Mouse (Mus musculus): ENCODE results near the gene Clybl. TPM values are rescaled to one million over a fixed set of nuclear protein-coding genes. Genes with fewer than 3 reads are reported as not detected.

Clybl gene
- total and polyA plus RNA-seq, 3 experiments: 13.4 to 36.6 TPM; not detected in 1

GRCm38 (mm10) chr14:122230621-122231025, 49.1 kb downstream of the Clybl start:
- H3K4me1 ChIP-seq (ENCODE audit: control insufficient read depth in 1 of 2, insufficient read depth in 2 of 2, low read length in 2 of 2): peaks cover 2% of the 10 kb centered on the region in 2 experiments
- H3K27ac ChIP-seq (ENCODE audit: control insufficient read depth, low read depth, low read length): no peak overlapping the region
- TF ChIP-seq CHD1 (IDR thresholded peaks at IDR 0.05; ENCODE audit: low read depth, low read length): no peak
- TF ChIP-seq NELFE (IDR thresholded peaks at IDR 0.05; ENCODE audit: low read depth, low read length): no peak
- no peak for TF ChIP-seq ZNF384 (IDR thresholded peaks at IDR 0.05; ENCODE audit: low read depth, low read length)
- no peak for TF ChIP-seq POLR2AphosphoS2 (IDR thresholded peaks at IDR 0.05; ENCODE audit: low read length)
- no peak for TF ChIP-seq SMC3 (IDR thresholded peaks at IDR 0.05; ENCODE audit: low read depth, low read length)
- TF ChIP-seq MAZ (IDR thresholded peaks at IDR 0.05; ENCODE audit: low read depth, low read length): no peak
- no peak for TF ChIP-seq USF2 (IDR thresholded peaks at IDR 0.05; ENCODE audit: borderline replicate concordance in 1 of 2, insufficient read depth in 1 of 2, low read depth in 1 of 2, low read length in 2 of 2)
- no peak for TF ChIP-seq SIN3A (IDR thresholded peaks at IDR 0.05; ENCODE audit: low read length)
- TF ChIP-seq ZKSCAN1 (IDR thresholded peaks at IDR 0.05; ENCODE audit: low read depth, low read length): no peak
- no peak for TF ChIP-seq TBP (IDR thresholded peaks at IDR 0.05; ENCODE audit: low read depth, low read length)
- peaks cover 0 to 3% of the 10 kb centered on the region in 2 experiments; a peak in 3 of 4 replicates for H3K36me3 ChIP-seq (ENCODE audit: control insufficient read depth in 1 of 2, insufficient read depth in 2 of 2, low read length in 2 of 2)
- no peak for DNase-seq (ENCODE audit: low read depth, low spot score)
- H3K27me3 ChIP-seq (ENCODE audit: control insufficient read depth in 1 of 2, insufficient read depth in 2 of 2, low read length in 2 of 2): no peaks in the 10 kb centered on the region
- H3K9me3 ChIP-seq (replicated peaks; ENCODE audit: insufficient read depth, low read length): no peaks in the 10 kb centered on the region
- H3K9ac ChIP-seq (ENCODE audit: control insufficient read depth, low read depth, low read length, poor library complexity, severe bottlenecking): no peak overlapping the region
- no peaks in the 10 kb centered on the region for H3K79me2 ChIP-seq (ENCODE audit: control insufficient read depth, insufficient read depth, low read length, poor library complexity)
- no peak overlapping the region for H3K4me3 ChIP-seq (ENCODE audit: control insufficient read depth in 1 of 2, insufficient read depth in 1 of 2, low read depth in 2 of 2, low read length in 2 of 2)

DNA sequence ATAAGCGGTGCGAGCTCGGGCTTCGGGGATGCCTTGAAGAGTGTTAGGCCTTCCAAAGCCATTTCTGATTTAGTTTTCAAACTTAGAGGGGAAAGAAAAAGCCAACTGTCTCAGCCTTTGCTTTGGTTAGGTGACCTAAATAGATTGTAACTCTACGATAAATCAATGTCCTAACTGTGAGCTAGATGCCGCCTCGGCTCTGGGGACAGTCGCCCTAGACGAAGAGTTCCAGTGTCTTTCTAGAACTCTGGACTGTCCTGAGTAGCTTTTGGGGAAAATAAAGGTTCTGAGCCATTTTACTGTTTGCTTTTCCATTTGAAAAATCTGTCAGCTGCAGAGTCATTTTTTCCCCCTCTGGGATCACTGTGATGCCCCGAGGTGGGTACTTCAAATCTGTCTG, 49.6 kb downstream of the Clybl start:
- no peak overlapping the region for H3K9ac ChIP-seq (ENCODE audit: control insufficient read depth, low read depth, low read length, poor library complexity, severe bottlenecking)
- H3K9me3 ChIP-seq (replicated peaks; ENCODE audit: insufficient read depth, low read length): no peaks in the 10 kb centered on the region
- H3K79me2 ChIP-seq (ENCODE audit: control insufficient read depth, insufficient read depth, low read length, poor library complexity): no peaks in the 10 kb centered on the region
- no peak for DNase-seq (ENCODE audit: low read depth, low spot score)
- no peaks in the 10 kb centered on the region for H3K4me1 ChIP-seq (ENCODE audit: control insufficient read depth in 1 of 2, insufficient read depth in 2 of 2, low read length in 2 of 2)
- H3K27me3 ChIP-seq (ENCODE audit: control insufficient read depth in 1 of 2, insufficient read depth in 2 of 2, low read length in 2 of 2): no peaks in the 10 kb centered on the region
- no peak overlapping the region for H3K27ac ChIP-seq (ENCODE audit: control insufficient read depth, low read depth, low read length)
- H3K4me3 ChIP-seq (ENCODE audit: control insufficient read depth in 1 of 2, insufficient read depth in 1 of 2, low read depth in 2 of 2, low read length in 2 of 2): no peak overlapping the region
- no peak for TF ChIP-seq CHD2 (IDR thresholded peaks at IDR 0.05; ENCODE audit: low read length)
- no peak for TF ChIP-seq GATA1 (IDR thresholded peaks at IDR 0.05; ENCODE audit: low read depth, low read length)
- TF ChIP-seq MXI1 (IDR thresholded peaks at IDR 0.05; ENCODE audit: low read depth, low read length): no peak
- no peaks in the 10 kb centered on the region; a peak in 1 of 4 replicates for H3K36me3 ChIP-seq (ENCODE audit: control insufficient read depth in 1 of 2, insufficient read depth in 2 of 2, low read length in 2 of 2)

DNA sequence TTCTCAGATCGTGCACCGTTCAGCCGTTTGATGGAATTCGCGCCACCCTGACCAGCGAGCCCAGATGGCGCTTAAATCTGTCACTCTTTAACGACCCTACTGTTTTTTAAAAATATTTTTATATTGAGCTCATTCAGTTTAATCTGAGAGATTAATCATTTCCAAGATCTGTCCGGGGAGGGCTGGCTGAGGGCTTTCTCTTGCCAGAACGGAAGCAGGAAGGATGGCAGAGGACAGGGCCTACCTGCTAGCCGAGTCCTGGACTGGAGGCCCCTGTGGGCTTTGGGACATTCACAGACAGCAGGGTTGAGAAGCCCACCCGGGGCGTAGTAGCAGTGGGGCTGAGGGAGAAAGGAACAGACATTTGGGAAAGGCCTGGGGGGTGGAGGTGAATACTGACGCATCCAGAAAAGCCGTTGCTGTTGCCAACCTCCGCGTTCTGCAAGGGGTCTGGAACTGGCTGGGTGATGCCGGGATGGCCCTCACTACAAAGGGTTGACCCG, 51.8 kb downstream of the Clybl start:
- H3K9ac ChIP-seq (ENCODE audit: control insufficient read depth, low read depth, low read length, poor library complexity, severe bottlenecking): no peak overlapping the region
- no peaks in the 10 kb centered on the region for H3K4me1 ChIP-seq (ENCODE audit: control insufficient read depth in 1 of 2, insufficient read depth in 2 of 2, low read length in 2 of 2)
- no peak for TF ChIP-seq ZNF384 (IDR thresholded peaks at IDR 0.05; ENCODE audit: low read depth, low read length)
- H3K4me3 ChIP-seq (ENCODE audit: control insufficient read depth in 1 of 2, insufficient read depth in 1 of 2, low read depth in 2 of 2, low read length in 2 of 2): no peak overlapping the region
- H3K9me3 ChIP-seq (replicated peaks; ENCODE audit: insufficient read depth, low read length): no peaks in the 10 kb centered on the region
- no peak overlapping the region for H3K27ac ChIP-seq (ENCODE audit: control insufficient read depth, low read depth, low read length)
- H3K27me3 ChIP-seq (ENCODE audit: control insufficient read depth in 1 of 2, insufficient read depth in 2 of 2, low read length in 2 of 2): no peaks in the 10 kb centered on the region
- no peaks in the 10 kb centered on the region for H3K79me2 ChIP-seq (ENCODE audit: control insufficient read depth, insufficient read depth, low read length, poor library complexity)
- H3K36me3 ChIP-seq (ENCODE audit: control insufficient read depth in 1 of 2, insufficient read depth in 2 of 2, low read length in 2 of 2): no peaks in the 10 kb centered on the region; a peak in 2 of 4 replicates
- DNase-seq (ENCODE audit: low read depth, low spot score): no peak
